In the genomic region with DNA sequence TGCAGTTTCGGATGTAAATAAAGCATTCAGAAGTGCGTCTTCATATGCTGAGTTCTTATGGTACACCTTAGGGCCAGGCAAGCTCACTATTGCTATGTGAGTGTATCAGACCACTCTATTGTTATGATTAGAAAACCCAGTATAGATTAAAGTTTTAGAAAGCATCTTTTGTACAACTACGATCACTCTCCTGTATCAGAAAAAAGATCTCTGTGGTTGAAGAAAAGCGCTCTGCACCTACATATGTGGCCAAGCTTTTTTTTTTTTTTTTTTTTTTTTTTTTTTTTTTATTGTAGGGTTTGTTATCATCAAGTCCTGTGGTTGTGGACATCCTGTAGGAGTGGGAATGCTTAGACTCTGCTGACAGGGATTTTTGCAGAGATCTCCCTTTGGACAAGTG, we compare ENCODE assay signal across 8 mouse cellular contexts. TPM values are rescaled to one million over a fixed set of nuclear protein-coding genes. Genes with fewer than 3 reads are reported as not detected.
DNase-seq lines count a peak whose midpoint lies in the region; ATAC-seq and TF ChIP-seq lines count a peak whose summit lies in the region.

No protein-coding gene starts in this region.

- no peaks in the 10 kb centered on the region for H3K36me3 ChIP-seq in kidney, postnatal 0 days (ENCODE audit: insufficient read depth, low read length)
- peaks cover 8% of the 10 kb centered on the region for H3K36me3 ChIP-seq in neural tube, embryonic 12.5 days

- peak overlapping the region; percentile 55 for H3K4me2 ChIP-seq in kidney, postnatal 0 days (ENCODE audit: low read length)
- peak overlapping the region; percentile 56 for H3K4me2 ChIP-seq in neural tube, embryonic 12.5 days (replicated peaks)

- H3K4me3 ChIP-seq in kidney, postnatal 0 days (replicated peaks; ENCODE audit: low read depth, low read length), result peak overlapping the region; percentile 71
- peak overlapping the region; percentile 62; the same call in 1 of the 2 replicates for H3K4me3 ChIP-seq in neural tube, embryonic 12.5 days

- ATAC-seq in kidney, postnatal 0 days (replicated peaks; ENCODE audit: low FRiP score, low read depth), result no peak
- no peak for ATAC-seq in neural tube, embryonic 12.5 days (ENCODE audit: low FRiP score, low read depth)

- no peak overlapping the region for H3K27ac ChIP-seq in kidney, postnatal 0 days
- no peak overlapping the region for H3K27ac ChIP-seq in neural tube, embryonic 12.5 days

- peak overlapping the region; percentile 35; the same call in 1 of the 2 replicates for H3K9ac ChIP-seq in kidney, postnatal 0 days (ENCODE audit: low read depth, low read length)
- no peak overlapping the region for H3K9ac ChIP-seq in neural tube, embryonic 12.5 days

- no peak for TF ChIP-seq CTCF in kidney, postnatal 0 days (IDR thresholded peaks at IDR 0.05; ENCODE audit: low read depth)
- TF ChIP-seq CTCF in brain, embryonic 14.5 days (IDR thresholded peaks at IDR 0.05; ENCODE audit: borderline replicate concordance, extremely low read depth, insufficient read depth, insufficient read length), result no peak

- no peaks in the 10 kb centered on the region for H3K4me1 ChIP-seq in kidney, postnatal 0 days (replicated peaks; ENCODE audit: insufficient read depth, low read length)
- peaks cover 10% of the 10 kb centered on the region for H3K4me1 ChIP-seq in neural tube, embryonic 12.5 days

- no peak for DNase-seq in kidney, postnatal 0 days (ENCODE audit: low spot score)
- DNase-seq in kidney, adult 8-10 months, result no peak
- peak; percentile 5 for DNase-seq in brain, embryonic 14.5 days (ENCODE audit: low read depth)
- peak; percentile 59 for DNase-seq in induced T-regulatory cell, adult 2 months (ENCODE audit: low read depth)
- no peak for DNase-seq in Muller cell, postnatal 12 days (ENCODE audit: inconsistent ontology term)
- no peak for DNase-seq in adrenal gland, postnatal 10 days
- DNase-seq in ovary, postnatal 36 days (ENCODE audit: low spot score), result no peak

- H3K9me3 ChIP-seq in kidney, postnatal 0 days (replicated peaks; ENCODE audit: low read length), result no peaks in the 10 kb centered on the region
- peaks cover 6% of the 10 kb centered on the region; the same call in 1 of the 2 replicates for H3K9me3 ChIP-seq in neural tube, embryonic 12.5 days

- no peak for TF ChIP-seq POLR2A in brain, embryonic 14.5 days (IDR thresholded peaks at IDR 0.05; ENCODE audit: borderline replicate concordance, extremely low read depth, insufficient read depth, insufficient read length, poor library complexity, severe bottlenecking)

- H3K27me3 ChIP-seq in kidney, postnatal 0 days (ENCODE audit: insufficient read depth, low read length), result no peaks in the 10 kb centered on the region
- H3K27me3 ChIP-seq in neural tube, embryonic 12.5 days (replicated peaks), result no peaks in the 10 kb centered on the region

- 50% methylated on average over 4 of the region's 4 CpGs for WGBS in kidney, postnatal 0 days
- 66% methylated on average over 4 of the region's 4 CpGs for WGBS in neural tube, embryonic 12.5 days

RNA-seq across cellular contexts. Expression of gene Zfp943, which starts 0.9 kb away (rescaled TPM):
- 16.1 and 16.4 TPM in 2 replicates for polyA plus RNA-seq in kidney, postnatal 0 days (2015; fragmentation: Nextera tagmentation; extraction: Ambion mirVana)
- polyA plus RNA-seq in brain, embryonic 14.5 days (2012; rRNA removed), result 11.3 and 13.0 TPM in 2 replicates
- polyA plus RNA-seq in neural tube, embryonic 12.5 days (2016; fragmentation: Nextera tagmentation; extraction: Ambion mirVana), result 17.3 and 21.3 TPM in 2 replicates
- 10 to 100 TPM; 12.5 to 17.5 TPM for total RNA-seq in adrenal gland, postnatal 10 days (2021)

RNA-seq across cellular contexts. Expression of gene Zfp942, which starts 1.0 kb away (rescaled TPM):
- 16.7 and 17.4 TPM in 2 replicates for polyA plus RNA-seq in kidney, postnatal 0 days (2015; fragmentation: Nextera tagmentation; extraction: Ambion mirVana)
- polyA plus RNA-seq in brain, embryonic 14.5 days (2012; rRNA removed), result 8.2 and 8.4 TPM in 2 replicates
- polyA plus RNA-seq in neural tube, embryonic 12.5 days (2016; fragmentation: Nextera tagmentation; extraction: Ambion mirVana), result 20.7 and 22.2 TPM in 2 replicates
- total RNA-seq in adrenal gland, postnatal 10 days (2021), result 10 to 100 TPM in 1 of 2 experiments, 1 to 10 TPM in 1; 8.2 to 12.8 TPM

RNA-seq across cellular contexts. Expression of gene Zfp995, which starts 53.6 kb away (rescaled TPM):
- 8.0 and 9.6 TPM in 2 replicates for polyA plus RNA-seq in kidney, postnatal 0 days (2015; fragmentation: Nextera tagmentation; extraction: Ambion mirVana)
- 4.2 and 5.6 TPM in 2 replicates for polyA plus RNA-seq in brain, embryonic 14.5 days (2012; rRNA removed)
- polyA plus RNA-seq in neural tube, embryonic 12.5 days (2016; fragmentation: Nextera tagmentation; extraction: Ambion mirVana), result 7.9 and 8.7 TPM in 2 replicates
- total RNA-seq in adrenal gland, postnatal 10 days (2021), result 1 to 10 TPM; 3.9 to 4.1 TPM

Comparison
In these comparisons a context has a peak if more than half of its experiments do, and no peak if none do; other contexts are left out.
1. DNase-seq: peak in brain, embryonic 14.5 days (single experiment) and induced T-regulatory cell, adult 2 months (single experiment); none in kidney, postnatal 0 days (single experiment), kidney, adult 8-10 months (0 of 2), Muller cell, postnatal 12 days (single experiment), adrenal gland, postnatal 10 days (single experiment) and ovary, postnatal 36 days (single experiment).